Mouse (Mus musculus) embryonic facial prominence, embryonic 12.5 days (tissue): ENCODE data around the gene Sfta2. TPM values are rescaled to one million over a fixed set of nuclear protein-coding genes. Genes with fewer than 3 reads are reported as not detected.

Experiments used
- ATAC-seq: fragments of 200-750 bp; cut with Nextera tagmentation; 2 replicates; pipeline ENCODE4 v1.8.0; 2017; ENCODE audit not compliant: insufficient number of reproducible peaks, insufficient read depth, low FRiP score, low TSS enrichment
- H3K27ac ChIP-seq: fragments of 300-500 bp; sonication (generic); 2 replicates; pipeline ENCODE4 v1.5.1; 2016; ENCODE audit warnings: mild to moderate bottlenecking
- H3K27me3 ChIP-seq: fragments of 300-500 bp; sonication (generic); 2 replicates; pipeline ENCODE4 v1.6.1; 2016; ENCODE audit warnings: mild to moderate bottlenecking, moderate library complexity
- H3K36me3 ChIP-seq: fragments of 300-500 bp; sonication (generic); 2 replicates; pipeline ENCODE4 v1.6.1; 2016; ENCODE audit warnings: mild to moderate bottlenecking
- H3K4me1 ChIP-seq: fragments of 300-500 bp; sonication (generic); 2 replicates; pipeline ENCODE4 v1.6.1; 2016
- H3K4me2 ChIP-seq: fragments of 300-500 bp; sonication (generic); replicated peaks from 2 replicates; pipeline ENCODE4 v1.6.1; 2016; ENCODE audit warnings: mild to moderate bottlenecking, moderate library complexity
- H3K4me3 ChIP-seq: fragments of 300-500 bp; sonication (generic); 2 replicates; pipeline ENCODE4 v1.5.1; 2016; ENCODE audit warnings: mild to moderate bottlenecking
- H3K9ac ChIP-seq: fragments of 300-500 bp; sonication (generic); 2 replicates; pipeline ENCODE4 v1.6.1; 2016; ENCODE audit warnings: mild to moderate bottlenecking, moderate library complexity
- H3K9me3 ChIP-seq: fragments of 300-500 bp; sonication (generic); 2 replicates; pipeline ENCODE4 v1.6.1; 2016; ENCODE audit warnings: mild to moderate bottlenecking, moderate library complexity
- WGBS: fragments of 180-500 bp; shearing (Covaris S2); methylation state at CpG from one replicate; pipeline ENCODE4 v1.1.7; 2016; 5-methylcytosine and 5-hydroxymethylcytosine counted together
- polyA plus RNA-seq: library from polyadenylated mRNA; unstranded; fragments of >200 nt; fragmentation: Nextera tagmentation; extraction: Ambion mirVana; gene quantifications from 2 replicates; pipeline ENCODE4 v1.2.1, GENCODE M21; 2016

Gene Sfta2
- not detected in 2 replicates for polyA plus RNA-seq

GRCm38 (mm10) chr17:35601249-35601648 lies at the start of gene Sfta2:
Gene Sfta2, plus strand, starts transcription at chr17:35601549.
- no peak for ATAC-seq
- H3K4me2 ChIP-seq, result no peak within 1 kb of the TSS
- no peak within 1 kb of the TSS for H3K27ac ChIP-seq
- H3K27me3 ChIP-seq, result no peaks in the 10 kb centered on the region
- 45% methylated on average over 2 of the region's 2 CpGs for WGBS
- H3K4me3 ChIP-seq, result no peak within 1 kb of the TSS
- H3K9me3 ChIP-seq, result 0 out of 2 replicates have a peak, but pooled peaks cover 6% of the 10 kb centered on the region
- H3K36me3 ChIP-seq, result no peaks in the 10 kb centered on the region
- H3K9ac ChIP-seq, result no peak within 1 kb of the TSS
- no peaks in the 10 kb centered on the region for H3K4me1 ChIP-seq

DNA sequence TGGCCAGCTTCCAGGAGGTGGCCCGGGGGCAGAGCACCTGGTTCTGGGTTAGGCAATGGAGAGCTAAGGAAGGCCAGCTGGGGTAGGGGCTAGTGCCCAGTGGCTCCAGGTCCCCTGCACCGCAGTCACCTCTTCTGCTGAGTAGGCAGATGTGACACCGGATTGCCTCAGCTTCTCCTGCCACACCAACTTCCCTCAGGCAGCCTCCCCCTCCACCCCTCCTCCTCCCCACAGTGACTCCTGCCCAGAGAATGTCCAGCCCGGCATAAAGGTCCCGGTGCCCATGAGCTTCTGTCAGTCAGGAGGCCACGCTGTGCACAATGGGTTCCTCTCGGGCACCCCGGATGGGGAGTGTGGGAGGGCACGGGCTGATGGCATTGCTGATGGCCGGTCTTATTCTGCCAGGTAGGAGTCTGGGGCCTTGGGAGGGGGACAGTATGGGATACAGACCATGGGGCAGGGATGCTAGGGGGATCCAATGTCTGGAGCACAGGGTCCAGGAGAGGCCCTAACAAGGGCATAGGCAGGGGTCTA lies 49.4 kb upstream of the Sfta2 start, which contains the start of gene Cdsn:
Gene Cdsn, plus strand, starts transcription at position 248 of the 534 bp plus-strand sequence.
- Histone ChIP-seq H3K27me3 (no peaks in the 10 kb centered on the region), H3K4me1 (0 out of 2 replicates have a peak, but pooled peaks cover 11% of the 10 kb centered on the region), H3K9me3 (no peaks in the 10 kb centered on the region), H3K9ac (no peak within 1 kb of the TSS; the same call in 1 of the 2 replicates), H3K4me3 (no peak within 1 kb of the TSS), H3K36me3 (no peaks in the 10 kb centered on the region), H3K4me2 (no peak within 1 kb of the TSS), H3K27ac (no peak within 1 kb of the TSS)
- no peak for ATAC-seq
- WGBS, result 77% methylated on average over 10 of the region's 10 CpGs

- ATAC-seq, result no peak
- no peaks in the 10 kb centered on the region for H3K9me3 ChIP-seq
- H3K4me1 ChIP-seq, result 0 out of 2 replicates have a peak, but pooled peaks cover 5% of the 10 kb centered on the region
- H3K27me3 ChIP-seq, result no peaks in the 10 kb centered on the region
- no peaks in the 10 kb centered on the region for H3K36me3 ChIP-seq
- H3K9ac ChIP-seq, result no peak overlapping the region
- 80% methylated on average over 5 of the region's 5 CpGs for WGBS
- no peak overlapping the region for H3K4me3 ChIP-seq
- no peak overlapping the region for H3K27ac ChIP-seq
- H3K4me2 ChIP-seq, result no peak overlapping the region
These were observed 47.0 kb upstream of the Sfta2 start for GRCm38 (mm10) chr17:35554321-35554720.

DNA sequence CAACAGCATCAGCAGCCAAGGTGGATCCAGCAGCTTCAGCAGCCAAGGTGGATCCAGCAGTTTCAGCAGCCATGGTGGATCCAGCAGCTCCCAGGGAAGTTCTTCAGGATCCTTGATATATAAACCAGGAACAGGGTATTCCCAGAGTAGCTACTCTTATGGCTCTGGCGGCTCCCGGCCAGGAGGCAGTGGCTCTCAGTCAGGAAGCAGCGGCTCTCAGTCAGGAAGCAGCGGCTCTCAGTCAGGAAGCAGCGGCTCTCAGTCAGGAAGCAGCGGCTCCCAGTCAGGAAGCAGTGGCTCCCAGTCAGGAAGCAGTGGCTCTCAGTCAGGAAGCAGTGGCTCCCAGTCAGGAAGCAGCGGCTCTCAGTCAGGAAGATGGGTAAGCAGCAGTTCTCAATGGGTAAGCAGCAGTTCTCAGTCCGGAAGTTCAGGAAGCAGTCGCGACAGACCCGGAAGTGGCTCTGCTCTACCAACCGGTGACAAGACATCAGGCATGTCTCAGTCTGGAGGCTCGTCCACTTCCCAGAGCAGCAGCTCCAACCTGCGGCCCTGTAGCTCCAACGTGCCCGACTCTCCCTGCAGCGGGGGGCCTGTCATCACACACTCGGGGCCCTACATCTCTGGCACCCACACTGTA lies 46.5 kb upstream of the Sfta2 start:
- Histone ChIP-seq H3K36me3 (no peaks in the 10 kb centered on the region), H3K4me2 (no peak overlapping the region), H3K27ac (no peak overlapping the region), H3K4me3 (no peak overlapping the region), H3K4me1 (no peaks in the 10 kb centered on the region), H3K27me3 (no peaks in the 10 kb centered on the region), H3K9me3 (no peaks in the 10 kb centered on the region), H3K9ac (no peak overlapping the region)
- no peak for ATAC-seq
- whole genome bisulfite sequencing, result 90% methylated on average over 18 of the region's 18 CpGs

DNA sequence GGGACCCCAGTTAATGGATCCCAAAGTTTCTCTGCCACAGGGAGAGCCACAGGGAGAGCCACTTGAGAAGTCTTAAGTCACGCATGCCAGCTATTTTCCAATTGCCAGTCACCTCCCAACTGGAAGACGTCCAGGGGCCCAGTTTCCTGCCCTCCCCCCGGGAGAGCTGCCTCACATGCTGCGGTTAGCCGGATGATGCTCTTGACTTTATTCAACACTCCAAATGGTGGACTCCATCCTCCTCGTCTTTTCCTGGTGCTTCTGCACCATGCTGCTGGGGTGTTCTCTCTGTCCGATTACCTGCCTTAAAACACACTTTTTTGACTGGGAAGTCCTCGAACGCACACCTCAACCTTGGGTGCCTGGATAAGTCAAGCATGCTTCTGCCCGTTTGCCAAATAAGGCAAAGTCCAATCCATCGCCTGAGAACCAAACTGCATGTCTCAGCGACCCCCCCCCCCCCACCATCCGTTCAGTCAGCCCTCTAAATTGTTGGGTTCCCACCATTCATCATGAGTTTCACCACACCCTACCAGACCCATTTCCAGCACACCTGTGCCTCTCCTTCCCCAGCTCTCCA lies 45.1 kb upstream of the Sfta2 start:
- Histone ChIP-seq H3K27me3 (no peaks in the 10 kb centered on the region), H3K4me3 (no peak overlapping the region), H3K36me3 (no peaks in the 10 kb centered on the region), H3K27ac (no peak overlapping the region), H3K9me3 (no peaks in the 10 kb centered on the region), H3K9ac (no peak overlapping the region), H3K4me2 (no peak overlapping the region), H3K4me1 (no peaks in the 10 kb centered on the region)
- ATAC-seq, result no peak
- 89% methylated on average over 13 of the region's 13 CpGs for WGBS

- Histone ChIP-seq H3K9me3 (no peaks in the 10 kb centered on the region), H3K36me3 (no peaks in the 10 kb centered on the region), H3K27ac (no peak overlapping the region), H3K4me2 (no peak overlapping the region), H3K27me3 (no peaks in the 10 kb centered on the region), H3K4me1 (no peaks in the 10 kb centered on the region), H3K9ac (no peak overlapping the region), H3K4me3 (no peak overlapping the region)
- 38% methylated on average over 5 of the region's 5 CpGs for WGBS
- no peak for ATAC-seq
These were observed 44.5 kb upstream of the Sfta2 start for GRCm38 (mm10) chr17:35556812-35557211.

- Histone ChIP-seq H3K9ac (no peak overlapping the region), H3K9me3 (no peaks in the 10 kb centered on the region), H3K27ac (no peak overlapping the region), H3K4me2 (no peak overlapping the region), H3K27me3 (no peaks in the 10 kb centered on the region), H3K4me1 (no peaks in the 10 kb centered on the region), H3K4me3 (no peak overlapping the region), H3K36me3 (no peaks in the 10 kb centered on the region)
- WGBS, result 76% methylated on average over 9 of the region's 9 CpGs
- no peak for ATAC-seq
These were observed 44.0 kb upstream of the Sfta2 start for GRCm38 (mm10) chr17:35557351-35557750.

- Histone ChIP-seq H3K27ac (no peak overlapping the region), H3K4me2 (no peak overlapping the region), H3K4me1 (no peaks in the 10 kb centered on the region), H3K4me3 (no peak overlapping the region), H3K27me3 (no peaks in the 10 kb centered on the region), H3K9ac (no peak overlapping the region), H3K36me3 (no peaks in the 10 kb centered on the region), H3K9me3 (no peaks in the 10 kb centered on the region)
- WGBS, result 60% methylated on average over 8 of the region's 8 CpGs
- no peak for ATAC-seq
These were observed 43.1 kb upstream of the Sfta2 start for GRCm38 (mm10) chr17:35558216-35558615.

GRCm38 (mm10) chr17:35567150-35567549 lies 34.2 kb upstream of the Sfta2 start, which contains the start of gene 2300002M23Rik:
Gene 2300002M23Rik, plus strand, starts transcription at chr17:35567450.
- ATAC-seq, result no peak
- Histone ChIP-seq H3K9me3 (no peaks in the 10 kb centered on the region), H3K9ac (no peak within 1 kb of the TSS), H3K4me3 (no peak within 1 kb of the TSS), H3K4me1 (peaks cover 9% of the 10 kb centered on the region; the same call in 1 of the 2 replicates), H3K27me3 (peaks cover 34% of the 10 kb centered on the region), H3K36me3 (no peaks in the 10 kb centered on the region), H3K27ac (no peak within 1 kb of the TSS), H3K4me2 (no peak within 1 kb of the TSS)
- 56% methylated on average over 3 of the region's 3 CpGs for WGBS

DNA sequence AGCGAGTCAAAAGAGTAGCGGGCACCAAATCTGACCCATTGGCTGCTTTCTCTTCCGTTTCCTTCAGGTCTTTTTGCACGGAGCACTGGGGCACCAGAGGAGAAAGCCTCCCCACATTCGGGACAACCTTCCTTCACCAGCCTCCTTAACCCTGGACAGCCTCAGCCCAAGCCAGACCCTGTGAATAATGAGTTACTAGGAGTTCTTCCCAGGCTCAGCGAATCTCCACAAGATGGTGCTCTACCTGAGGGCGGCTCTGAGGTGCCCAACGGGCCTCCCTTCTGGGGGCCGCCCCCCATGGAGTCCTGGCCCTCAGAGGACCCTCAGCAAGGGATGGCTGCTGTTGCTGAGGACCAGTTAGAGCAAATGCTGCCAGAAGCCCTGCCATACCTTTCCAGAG lies 33.6 kb upstream of the Sfta2 start:
- Histone ChIP-seq H3K9me3 (no peaks in the 10 kb centered on the region), H3K4me3 (no peak overlapping the region), H3K27ac (no peak overlapping the region), H3K27me3 (peaks cover 34% of the 10 kb centered on the region), H3K4me1 (peaks cover 9% of the 10 kb centered on the region; the same call in 1 of the 2 replicates), H3K36me3 (no peaks in the 10 kb centered on the region), H3K9ac (no peak overlapping the region), H3K4me2 (no peak overlapping the region)
- WGBS, result 16% methylated on average over 9 of the region's 9 CpGs
- ATAC-seq, result no peak

GRCm38 (mm10) chr17:35569091-35569944 lies 32.0 kb upstream of the Sfta2 start:
- WGBS, result 3% methylated on average over 28 of the region's 28 CpGs
- ATAC-seq, result no peak
- peaks cover 9% of the 10 kb centered on the region; the same call in 1 of the 2 replicates for H3K4me1 ChIP-seq
- H3K27ac ChIP-seq, result no peak overlapping the region
- peak overlapping the region; percentile 52 for H3K4me2 ChIP-seq
- peak overlapping the region; percentile 21 for H3K4me3 ChIP-seq
- no peaks in the 10 kb centered on the region for H3K36me3 ChIP-seq
- H3K27me3 ChIP-seq, result peaks cover 34% of the 10 kb centered on the region
- H3K9ac ChIP-seq, result peak overlapping the region; percentile 42
- H3K9me3 ChIP-seq, result no peaks in the 10 kb centered on the region
